Mouse (Mus musculus): ENCODE measurements at regions not wholly inside any gene's neighbourhood (a gene's known extent, or its start where the extent isn't known, plus 50 kb on each side); places are given as distances from the start of the nearest gene placed in this dataset.
A peak's percentile ranks its signal among the peaks of the same experiment; 100 is the strongest.
"Not testable (repeated sequence)": the region's sequence is repeated elsewhere in the genome, so short reads cannot be mapped to it uniquely, and the experiment has no call there.

DNA sequence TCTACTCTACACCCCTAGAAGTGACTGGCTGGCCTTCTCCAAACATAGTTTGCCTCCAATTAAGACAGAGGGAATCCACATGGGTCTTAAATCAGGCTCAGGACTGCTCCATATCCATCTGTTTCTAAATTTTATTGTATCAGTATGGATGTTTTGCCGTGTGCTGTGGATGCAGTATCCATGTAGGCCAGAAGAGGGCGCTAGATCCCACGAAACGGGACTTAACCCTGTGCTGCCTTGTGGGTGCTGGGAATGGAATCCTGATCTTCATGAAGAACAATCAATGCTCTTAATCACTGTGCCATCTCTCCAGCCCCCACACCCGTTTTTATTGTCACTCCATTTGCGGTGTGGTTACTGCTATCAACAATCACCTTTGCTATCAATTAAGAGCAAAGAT lies 465.3 kb upstream of the Slc35b3 start:
- no peaks in the 10 kb centered on the region for H3K9me3 ChIP-seq
- no peak for DNase-seq (ENCODE audit: low spot score)
- H3K27me3 ChIP-seq (ENCODE audit: insufficient read depth, poor library complexity, severe bottlenecking): no peaks in the 10 kb centered on the region
- H3K27ac ChIP-seq: no peak overlapping the region
- H3K36me3 ChIP-seq: no peaks in the 10 kb centered on the region
- H3K4me1 ChIP-seq: no peaks in the 10 kb centered on the region
- no peak overlapping the region for H3K4me3 ChIP-seq
- WGBS: 67% methylated on average over 6 of the region's 6 CpGs

DNA sequence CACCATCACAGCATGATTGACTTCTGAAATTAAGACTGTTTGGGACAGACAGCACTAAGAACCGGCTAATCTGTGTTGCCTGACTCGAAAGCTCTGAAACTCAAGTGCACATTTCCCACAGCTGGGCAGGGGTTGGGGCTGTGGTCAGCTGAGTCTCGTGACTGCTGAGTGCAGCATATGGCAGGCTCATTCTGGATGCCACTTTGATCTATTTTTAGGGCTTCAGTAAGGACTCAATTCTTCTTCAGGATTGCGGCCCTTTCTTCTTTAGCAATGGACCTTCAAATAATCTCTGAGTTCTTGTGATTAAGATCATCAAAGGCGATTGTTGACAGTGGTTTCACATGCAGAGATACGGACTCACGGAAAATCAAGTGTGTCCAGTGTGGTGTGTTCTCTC lies 457.5 kb upstream of the Slc35b3 start:
- Histone ChIP-seq H3K4me3 (no peak overlapping the region), H3K27me3 (ENCODE audit: insufficient read depth, poor library complexity, severe bottlenecking) (no peaks in the 10 kb centered on the region), H3K27ac (peak overlapping the region; percentile 23), H3K4me1 (peaks cover 4% of the 10 kb centered on the region; the same call in 1 of the 2 replicates), H3K36me3 (no peaks in the 10 kb centered on the region), H3K9me3 (no peaks in the 10 kb centered on the region)
- DNase-seq (ENCODE audit: low spot score): no peak
- 34% methylated on average over 7 of the region's 7 CpGs for WGBS

DNA sequence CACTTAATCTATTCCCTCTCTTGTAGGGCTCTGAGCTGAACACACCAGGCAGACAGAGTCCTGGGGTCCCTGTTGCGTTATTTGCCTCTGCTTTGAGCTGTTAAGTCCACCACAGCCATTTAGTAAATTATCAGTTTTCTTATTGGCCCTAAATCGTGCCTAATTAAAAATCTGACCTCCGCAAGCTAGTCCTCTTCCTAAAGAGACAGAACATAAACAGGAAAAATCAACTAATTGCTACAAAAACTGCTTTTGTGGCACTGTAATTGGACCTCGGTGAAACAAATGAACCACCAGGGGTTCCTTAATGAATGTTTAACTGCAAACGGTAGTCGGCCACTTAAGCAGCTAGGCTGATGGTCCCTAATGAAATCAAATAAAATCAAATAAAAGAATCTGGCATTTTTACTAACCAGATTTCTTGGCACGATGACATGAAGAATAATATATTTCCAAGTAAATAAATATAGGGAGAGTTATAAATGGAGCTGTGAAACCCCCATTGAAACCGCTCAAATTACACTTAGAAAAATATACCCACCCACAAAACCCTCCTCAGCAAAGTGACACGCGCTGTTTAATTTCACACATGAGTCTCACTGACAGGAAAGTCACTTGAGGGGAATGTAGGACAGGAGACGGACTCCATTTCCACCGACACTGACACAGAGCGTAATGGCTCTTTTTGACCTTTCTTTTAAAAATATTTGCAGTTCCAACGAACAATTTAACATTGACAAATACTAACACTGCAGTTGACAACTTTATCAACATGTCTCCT lies 451.0 kb upstream of the Slc35b3 start:
- WGBS: 66% methylated on average over 14 of the region's 14 CpGs
- no peak overlapping the region for H3K4me3 ChIP-seq
- H3K36me3 ChIP-seq: no peaks in the 10 kb centered on the region
- H3K4me1 ChIP-seq: no peaks in the 10 kb centered on the region; the same call in 1 of the 2 replicates
- H3K27ac ChIP-seq: no peak overlapping the region
- no peak for DNase-seq (ENCODE audit: low spot score)
- no peaks in the 10 kb centered on the region for H3K9me3 ChIP-seq
- H3K27me3 ChIP-seq (ENCODE audit: insufficient read depth, poor library complexity, severe bottlenecking): no peaks in the 10 kb centered on the region

DNA sequence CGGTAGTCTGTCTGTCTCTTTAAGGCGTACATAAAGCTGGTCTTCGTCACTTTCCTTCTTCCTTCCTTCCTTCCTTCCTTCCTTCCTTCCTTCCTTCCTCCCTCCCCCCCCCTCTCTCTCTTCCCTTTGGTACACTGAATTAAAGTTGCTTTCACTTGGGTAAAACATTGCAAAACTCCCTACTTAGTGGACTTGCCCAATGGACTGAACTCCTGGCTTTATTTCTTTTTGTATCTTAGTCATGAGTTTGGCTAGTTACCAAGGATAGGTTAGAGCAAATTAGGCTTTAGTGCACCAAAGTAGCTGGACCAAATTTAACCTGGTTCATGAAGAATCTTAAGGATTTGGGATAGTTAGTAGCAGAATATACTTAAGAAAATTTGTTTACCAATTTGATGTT lies 431.9 kb upstream of the Slc35b3 start:
- H3K4me1 ChIP-seq: no peaks in the 10 kb centered on the region
- no peaks in the 10 kb centered on the region for H3K27me3 ChIP-seq (ENCODE audit: insufficient read depth, poor library complexity, severe bottlenecking)
- DNase-seq (ENCODE audit: low spot score): no peak
- WGBS: 75% methylated on average over 3 of the region's 3 CpGs
- no peaks in the 10 kb centered on the region for H3K36me3 ChIP-seq
- no peak overlapping the region for H3K27ac ChIP-seq
- H3K4me3 ChIP-seq: no peak overlapping the region
- no peaks in the 10 kb centered on the region for H3K9me3 ChIP-seq

GRCm38 (mm10) chr13:39392151-39392550 lies 431.5 kb upstream of the Slc35b3 start:
- H3K9me3 ChIP-seq; H3K4me3 ChIP-seq; H3K36me3 ChIP-seq; DNase-seq (ENCODE audit: low spot score); H3K27ac ChIP-seq; H3K27me3 ChIP-seq (ENCODE audit: insufficient read depth, poor library complexity, severe bottlenecking); H3K4me1 ChIP-seq: not testable (repeated sequence)
- 76% methylated on average over 1 of the region's 1 CpGs for WGBS

- no peaks in the 10 kb centered on the region for H3K36me3 ChIP-seq
- no peak overlapping the region for H3K4me3 ChIP-seq
- H3K4me1 ChIP-seq: no peaks in the 10 kb centered on the region
- WGBS: 83% methylated on average over 8 of the region's 8 CpGs
- H3K9me3 ChIP-seq: no peaks in the 10 kb centered on the region
- no peak overlapping the region for H3K27ac ChIP-seq
- H3K27me3 ChIP-seq (ENCODE audit: insufficient read depth, poor library complexity, severe bottlenecking): no peaks in the 10 kb centered on the region
- no peak for DNase-seq (ENCODE audit: low spot score)
Observed at GRCm38 (mm10) chr13:39376677-39377076, 416.0 kb upstream of the Slc35b3 start.

- Histone ChIP-seq H3K9me3 (no peaks in the 10 kb centered on the region), H3K27ac (no peak overlapping the region), H3K4me1 (no peaks in the 10 kb centered on the region), H3K36me3 (no peaks in the 10 kb centered on the region), H3K27me3 (ENCODE audit: insufficient read depth, poor library complexity, severe bottlenecking) (no peaks in the 10 kb centered on the region), H3K4me3 (no peak overlapping the region)
- WGBS: 87% methylated on average over 6 of the region's 6 CpGs
- DNase-seq (ENCODE audit: low spot score): no peak
Observed at GRCm38 (mm10) chr13:39376269-39376668, 415.6 kb upstream of the Slc35b3 start.

GRCm38 (mm10) chr13:39372565-39372964 lies 411.9 kb upstream of the Slc35b3 start:
- H3K4me1 ChIP-seq: no peaks in the 10 kb centered on the region
- no peak overlapping the region for H3K27ac ChIP-seq
- H3K9me3 ChIP-seq: no peaks in the 10 kb centered on the region
- H3K27me3 ChIP-seq (ENCODE audit: insufficient read depth, poor library complexity, severe bottlenecking): no peaks in the 10 kb centered on the region
- no peak for DNase-seq (ENCODE audit: low spot score)
- 71% methylated on average over 3 of the region's 3 CpGs for WGBS
- no peak overlapping the region for H3K4me3 ChIP-seq
- no peaks in the 10 kb centered on the region for H3K36me3 ChIP-seq

GRCm38 (mm10) chr13:39363637-39364036 lies 403.0 kb upstream of the Slc35b3 start:
- no peaks in the 10 kb centered on the region for H3K9me3 ChIP-seq
- no peaks in the 10 kb centered on the region for H3K36me3 ChIP-seq
- no peaks in the 10 kb centered on the region for H3K4me1 ChIP-seq
- no peak overlapping the region for H3K27ac ChIP-seq
- DNase-seq (ENCODE audit: low spot score): no peak
- H3K27me3 ChIP-seq (ENCODE audit: insufficient read depth, poor library complexity, severe bottlenecking): no peaks in the 10 kb centered on the region
- WGBS: 61% methylated on average over 4 of the region's 4 CpGs
- H3K4me3 ChIP-seq: no peak overlapping the region

DNA sequence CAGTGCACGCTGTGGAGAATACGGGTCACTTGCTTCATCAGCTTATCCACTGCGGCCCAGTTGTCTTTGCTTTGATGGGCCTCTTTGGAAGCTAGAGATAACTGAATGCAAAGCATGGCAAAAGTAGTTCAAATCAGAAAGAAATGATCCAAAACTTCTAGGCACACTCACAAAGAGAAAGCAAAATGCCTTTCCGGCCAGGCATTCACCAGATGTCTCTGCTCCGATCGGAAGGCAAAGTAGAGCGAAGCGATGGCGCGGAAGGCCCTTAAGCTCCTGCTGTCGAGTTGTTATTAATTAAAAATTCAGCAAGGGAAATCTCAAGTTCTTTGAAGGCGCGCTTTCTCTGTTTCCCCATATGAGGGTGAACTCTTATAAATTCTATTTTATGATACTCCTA lies 401.9 kb upstream of the Slc35b3 start:
- no peaks in the 10 kb centered on the region for H3K36me3 ChIP-seq
- no peaks in the 10 kb centered on the region for H3K9me3 ChIP-seq
- H3K27ac ChIP-seq: no peak overlapping the region
- no peaks in the 10 kb centered on the region for H3K27me3 ChIP-seq (ENCODE audit: insufficient read depth, poor library complexity, severe bottlenecking)
- DNase-seq (ENCODE audit: low spot score): no peak
- H3K4me1 ChIP-seq: no peaks in the 10 kb centered on the region
- H3K4me3 ChIP-seq: no peak overlapping the region
- WGBS: 83% methylated on average over 13 of the region's 13 CpGs

DNA sequence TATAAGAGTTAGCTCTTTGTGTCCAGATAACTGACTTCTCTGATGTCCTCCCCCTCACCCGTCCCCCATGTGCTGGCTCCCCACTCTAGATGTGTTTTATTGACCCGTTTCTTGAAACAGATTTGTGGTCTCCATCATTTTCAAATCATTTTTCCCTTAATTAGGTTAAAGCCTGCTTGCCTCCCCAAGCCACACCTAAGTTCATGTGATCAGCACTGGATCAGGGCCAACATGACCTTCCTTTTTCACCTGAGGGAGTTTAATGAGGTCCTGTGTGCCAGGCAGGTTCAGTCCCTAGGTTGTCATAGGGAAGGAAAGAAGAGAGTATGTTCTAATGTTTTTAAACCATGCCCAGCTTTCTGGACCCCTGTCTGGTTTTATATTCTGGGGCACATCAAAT lies 390.9 kb upstream of the Slc35b3 start:
- Histone ChIP-seq H3K9me3 (no peaks in the 10 kb centered on the region), H3K4me1 (no peaks in the 10 kb centered on the region), H3K27me3 (ENCODE audit: insufficient read depth, poor library complexity, severe bottlenecking) (no peaks in the 10 kb centered on the region), H3K4me3 (no peak overlapping the region), H3K36me3 (no peaks in the 10 kb centered on the region), H3K27ac (no peak overlapping the region)
- WGBS: 63% methylated on average over 2 of the region's 2 CpGs
- DNase-seq (ENCODE audit: low spot score): no peak

DNA sequence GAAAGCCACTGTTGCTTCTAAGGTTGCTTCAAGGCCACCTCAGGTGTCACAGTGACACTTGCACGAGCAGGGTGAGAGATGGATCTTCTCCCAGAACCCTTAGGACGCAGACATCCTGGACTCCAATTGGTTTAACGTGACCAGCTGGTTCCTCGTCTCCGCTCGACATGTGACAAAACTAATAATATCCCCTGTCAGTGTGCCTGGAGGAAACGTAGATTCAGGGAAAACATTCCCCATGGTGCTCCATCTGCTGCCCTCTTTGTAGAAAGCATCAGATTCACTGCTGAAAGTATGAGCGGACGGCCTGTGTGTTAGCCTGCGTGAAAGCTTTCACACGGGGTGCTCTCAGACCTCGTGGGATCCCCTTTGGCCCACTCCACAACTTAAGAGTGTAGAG lies 390.0 kb upstream of the Slc35b3 start:
- no peak for DNase-seq (ENCODE audit: low spot score)
- Histone ChIP-seq H3K4me3 (no peak overlapping the region), H3K27ac (no peak overlapping the region), H3K9me3 (no peaks in the 10 kb centered on the region), H3K4me1 (no peaks in the 10 kb centered on the region), H3K27me3 (ENCODE audit: insufficient read depth, poor library complexity, severe bottlenecking) (no peaks in the 10 kb centered on the region), H3K36me3 (no peaks in the 10 kb centered on the region)
- 78% methylated on average over 12 of the region's 12 CpGs for WGBS

DNA sequence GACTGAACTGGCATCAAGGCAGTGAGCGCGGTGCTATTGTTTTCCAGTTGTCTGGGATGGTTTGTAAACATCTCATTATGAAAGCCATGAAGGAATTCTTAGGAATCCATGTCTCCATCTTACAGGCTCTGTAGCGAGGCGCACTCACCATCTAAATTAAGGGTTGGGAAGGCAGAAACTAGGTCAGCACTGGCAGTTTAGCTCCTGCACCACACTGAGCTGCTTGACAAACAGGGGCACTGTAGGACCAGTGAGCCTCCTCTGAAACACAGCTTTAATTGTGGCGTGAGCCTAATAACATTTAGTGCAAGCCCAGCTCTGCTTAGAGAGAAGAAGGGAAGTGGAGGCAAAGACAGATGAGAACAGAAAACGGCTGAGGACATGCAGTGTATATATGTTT lies 387.1 kb upstream of the Slc35b3 start:
- H3K9me3 ChIP-seq: no peaks in the 10 kb centered on the region
- H3K27ac ChIP-seq: no peak overlapping the region
- no peaks in the 10 kb centered on the region for H3K36me3 ChIP-seq
- H3K27me3 ChIP-seq (ENCODE audit: insufficient read depth, poor library complexity, severe bottlenecking): no peaks in the 10 kb centered on the region
- WGBS: 84% methylated on average over 6 of the region's 6 CpGs
- no peak overlapping the region for H3K4me3 ChIP-seq
- no peak for DNase-seq (ENCODE audit: low spot score)
- H3K4me1 ChIP-seq: no peaks in the 10 kb centered on the region

GRCm38 (mm10) chr13:39334874-39335273 lies 374.2 kb upstream of the Slc35b3 start:
- no peaks in the 10 kb centered on the region for H3K27me3 ChIP-seq (ENCODE audit: insufficient read depth, poor library complexity, severe bottlenecking)
- H3K9me3 ChIP-seq: no peaks in the 10 kb centered on the region
- H3K36me3 ChIP-seq: no peaks in the 10 kb centered on the region
- H3K27ac ChIP-seq: no peak overlapping the region
- DNase-seq (ENCODE audit: low spot score): no peak
- 51% methylated on average over 7 of the region's 7 CpGs for WGBS
- H3K4me1 ChIP-seq: no peaks in the 10 kb centered on the region
- no peak overlapping the region for H3K4me3 ChIP-seq

Measured in heart, embryonic 10.5 days (tissue).